Mouse (Mus musculus): ENCODE data around the gene Fam129c. TPM values are rescaled to one million over a fixed set of nuclear protein-coding genes. Genes with fewer than 3 reads are reported as not detected.

Gene Fam129c
- polyA plus RNA-seq (2012; rRNA removed) = 9.8 and 10.5 TPM in 2 replicates

DNA sequence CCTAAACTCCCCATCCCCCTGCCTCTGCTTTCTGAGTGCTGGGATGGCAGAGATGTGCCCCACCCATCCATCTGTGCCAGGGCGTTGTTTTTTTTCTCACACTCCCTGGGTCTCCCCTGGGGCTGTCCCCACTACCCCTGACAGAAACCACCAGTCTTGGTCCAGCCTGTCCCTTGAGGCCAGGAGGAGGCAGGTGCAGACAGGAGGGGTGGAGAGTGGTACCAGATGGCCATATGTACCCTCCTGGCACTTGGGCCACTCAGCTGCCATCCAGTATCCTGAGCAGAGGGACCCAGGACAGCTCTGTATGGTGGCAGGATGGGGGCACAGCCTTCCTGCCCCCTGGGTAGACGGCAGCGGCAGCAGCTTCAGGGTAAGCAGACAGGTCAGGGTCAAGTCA lies at the start of gene Fam129c:
Gene Fam129c, plus strand, starts transcription at position 198 of the 400 bp plus-strand sequence.

DNA sequence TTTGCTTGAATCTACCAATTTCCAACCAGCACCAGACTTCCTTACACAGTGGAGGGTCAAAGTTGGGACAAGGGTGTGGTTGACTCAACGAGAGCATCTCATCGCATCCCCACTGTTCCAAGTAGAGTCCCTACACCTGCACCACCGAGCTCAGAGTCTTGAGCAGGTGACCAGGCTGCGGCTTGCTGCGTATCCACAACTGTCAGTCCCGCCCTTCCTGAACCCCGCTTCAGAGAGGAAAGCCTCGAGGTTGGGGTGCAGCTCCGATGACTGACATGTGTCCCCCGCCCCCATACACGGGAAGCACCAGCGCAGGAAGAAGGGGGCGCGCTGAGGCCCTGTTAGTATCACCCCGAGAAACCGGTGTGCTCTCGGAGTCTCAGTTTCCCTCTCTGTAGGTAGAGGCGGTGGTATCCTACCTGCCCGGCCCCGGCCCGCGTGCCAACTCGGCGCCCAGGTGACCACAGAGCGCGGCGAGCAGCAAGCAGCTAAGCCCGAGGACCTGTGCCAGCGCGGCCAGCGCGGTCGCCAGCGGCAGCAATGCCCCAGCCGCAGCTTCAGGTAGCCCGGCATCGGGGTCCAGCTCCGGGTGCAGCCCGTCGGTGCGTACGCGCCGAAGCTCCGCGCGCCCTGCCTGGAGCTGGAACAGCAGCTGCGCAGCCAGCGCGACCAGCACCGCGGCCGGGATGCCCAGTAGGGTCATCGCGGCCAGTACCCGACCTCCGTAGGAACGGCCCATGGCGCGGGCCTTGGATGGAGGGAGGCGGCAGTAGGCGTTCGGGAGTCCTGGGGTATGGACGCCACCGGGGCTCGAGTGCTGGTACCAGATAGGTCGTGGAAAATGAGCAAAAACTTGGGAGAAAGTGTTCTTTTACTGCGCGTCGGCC lies 39.1 kb upstream of the Fam129c start, which contains the start of gene Tmem221:
Gene Tmem221, minus strand, starts transcription at position 801 of the 887 bp plus-strand sequence.

DNA sequence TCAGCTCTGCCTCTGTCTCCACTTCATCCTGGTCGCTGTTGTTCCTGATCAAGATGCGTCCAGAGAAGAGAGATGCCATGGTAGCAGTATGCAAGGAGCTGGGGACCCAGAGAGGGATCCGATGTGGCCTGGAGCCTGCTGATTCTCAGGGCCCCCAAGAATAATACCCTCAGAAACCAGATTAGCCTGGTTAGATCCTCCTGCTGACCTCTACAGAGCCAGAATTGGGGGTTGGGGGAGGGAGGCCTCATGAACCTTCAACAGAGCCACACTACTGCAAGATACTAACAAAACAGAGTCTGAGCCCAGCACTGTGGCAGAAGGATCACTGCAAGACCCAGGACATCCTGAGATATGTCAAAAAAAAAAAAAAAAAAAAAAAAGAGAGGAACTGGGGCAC lies 30.9 kb upstream of the Fam129c start, which contains the start of gene Nxnl1:
Gene Nxnl1, minus strand, starts transcription at position 101 of the 400 bp plus-strand sequence.

DNA sequence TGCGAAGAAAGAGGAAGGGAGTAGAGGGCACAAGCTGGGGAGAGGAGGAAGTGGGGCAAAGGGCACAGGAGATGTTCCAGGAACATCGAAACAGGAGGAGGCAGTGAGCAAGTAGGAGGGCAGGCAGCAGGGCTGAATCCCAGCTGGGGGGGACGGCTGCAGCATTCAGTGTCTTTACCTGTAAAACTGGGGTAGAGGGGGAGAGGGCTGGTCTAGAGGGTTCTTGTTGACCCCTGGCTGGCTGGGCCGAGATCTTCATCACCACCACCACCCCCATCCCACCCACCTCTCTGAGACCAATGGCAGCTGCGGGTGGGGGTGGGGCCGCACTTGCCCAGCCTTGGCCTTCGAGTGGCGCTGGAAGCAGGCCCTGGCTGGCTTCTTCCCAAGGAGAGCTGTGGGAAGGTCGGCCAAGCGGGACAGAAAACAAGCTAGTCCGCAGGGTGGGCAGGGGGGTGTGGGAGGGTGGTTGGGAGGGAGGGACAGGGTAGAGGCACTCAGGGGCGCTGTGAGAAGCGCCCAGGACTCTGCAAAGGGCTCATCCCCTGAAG lies 29.0 kb upstream of the Fam129c start, which contains the start of gene Slc27a1:
Gene Slc27a1, plus strand, starts transcription at position 496 of the 551 bp plus-strand sequence.

DNA sequence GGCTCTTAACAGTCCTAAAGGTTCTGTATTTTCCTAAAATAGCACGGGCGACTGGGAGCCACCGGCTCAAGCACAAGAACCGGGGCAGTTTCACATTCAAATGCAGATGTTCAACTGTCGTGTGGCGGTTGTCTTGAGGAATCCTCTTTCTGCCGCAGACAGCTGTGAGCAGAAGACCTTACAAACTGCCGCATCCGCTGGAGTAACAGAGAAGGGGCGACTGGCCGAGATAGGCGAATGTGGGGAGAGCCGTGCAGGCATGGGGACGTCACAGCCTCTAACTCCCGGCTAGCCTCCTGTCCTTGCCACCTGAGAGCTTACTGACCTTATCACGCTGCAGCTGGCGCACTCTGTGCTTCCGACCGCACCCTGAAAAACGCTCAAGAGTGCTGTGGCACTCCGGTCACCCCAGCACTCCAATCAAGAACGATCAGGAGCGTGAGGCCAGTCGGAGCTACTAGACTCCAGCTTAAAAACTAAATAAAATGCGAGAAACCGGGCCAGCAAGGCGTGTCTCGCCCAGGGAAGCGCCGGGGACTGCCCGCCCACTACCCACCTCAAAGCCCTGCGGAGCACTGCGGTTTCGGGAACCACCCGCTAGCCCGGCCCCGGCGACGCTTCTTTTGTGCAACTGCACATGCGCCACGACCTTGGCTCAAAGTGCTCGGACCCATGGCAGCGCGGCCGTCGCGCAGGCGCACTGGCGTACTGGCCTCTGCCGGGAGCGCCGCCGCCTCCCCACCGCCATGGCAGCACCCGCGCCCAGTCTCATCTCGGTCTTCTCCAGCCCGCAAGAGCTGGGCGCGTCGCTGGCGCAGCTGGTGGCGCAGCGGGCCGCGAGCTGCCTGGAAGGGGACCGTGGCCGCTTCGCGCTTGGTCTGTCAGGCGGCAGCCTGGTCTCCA lies 5.7 kb upstream of the Fam129c start, which contains the start of gene Pgls:
Gene Pgls, plus strand, starts transcription at position 706 of the 903 bp plus-strand sequence.

DNA sequence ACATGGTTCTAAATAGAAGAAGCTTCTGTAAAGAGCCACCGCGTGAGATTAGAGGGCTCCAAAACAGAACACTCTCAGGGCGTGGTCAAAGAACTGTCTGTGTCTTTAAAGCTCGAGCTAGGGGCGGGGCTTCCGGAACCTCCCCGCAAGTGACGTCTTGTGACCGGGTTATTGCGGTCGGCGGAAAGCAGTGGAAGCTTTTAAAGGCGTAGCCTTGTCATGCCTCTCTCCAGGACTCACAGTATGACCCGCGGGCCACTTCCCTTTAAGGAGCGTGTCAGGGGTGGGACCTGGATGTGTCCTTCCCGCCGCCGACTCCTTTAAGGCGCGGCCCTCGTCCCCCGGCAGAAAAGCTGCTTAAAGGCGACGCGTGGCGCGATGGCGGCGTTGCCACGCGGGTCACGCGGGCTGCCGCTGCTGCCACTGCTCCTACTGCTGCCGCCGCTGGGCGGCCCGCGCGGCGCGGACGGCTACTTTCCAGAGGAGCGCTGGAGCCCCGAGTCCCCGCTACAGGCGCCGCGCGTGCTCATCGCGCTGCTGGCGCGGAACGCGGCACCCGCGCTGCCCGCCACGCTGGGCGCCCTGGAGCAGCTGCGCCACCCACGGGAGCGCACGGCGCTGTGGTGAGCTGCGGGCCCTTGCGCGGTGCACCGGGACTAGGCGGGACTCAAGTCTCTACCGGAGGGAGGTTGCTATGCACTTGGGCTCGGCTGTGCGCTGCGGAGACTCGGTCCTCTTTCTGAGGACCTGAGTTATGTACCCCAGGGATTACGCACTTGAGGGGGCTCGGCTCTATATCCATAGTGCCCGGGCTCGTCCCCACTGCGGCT lies 13.6 kb downstream of the Fam129c start, which contains the start of gene Colgalt1:
Gene Colgalt1, plus strand, starts transcription at position 177 of the 830 bp plus-strand sequence.

Other genes starting within 250 kb of the Fam129c start
- 175 and 182 TPM in 2 replicates for gene Use1, start 230.8 kb upstream of the Fam129c start, polyA plus RNA-seq (2012; rRNA removed)
- gene Ocel1, start 226.3 kb upstream of the Fam129c start, polyA plus RNA-seq (2012; rRNA removed) = 5.5 and 5.6 TPM in 2 replicates
- 41.8 and 52.9 TPM in 2 replicates for gene Nr2f6, start 215.7 kb upstream of the Fam129c start, polyA plus RNA-seq (2012; rRNA removed)
- gene Ushbp1, start 201.8 kb upstream of the Fam129c start, polyA plus RNA-seq (2012; rRNA removed) = 9.2 and 11.1 TPM in 2 replicates
- gene Babam1, start 200.8 kb upstream of the Fam129c start, polyA plus RNA-seq (2012; rRNA removed) = 130 and 141 TPM in 2 replicates
- 24.8 and 26.3 TPM in 2 replicates for gene Ankle1, start 191.6 kb upstream of the Fam129c start, polyA plus RNA-seq (2012; rRNA removed)
- gene Abhd8, start 134.0 kb upstream of the Fam129c start, polyA plus RNA-seq (2012; rRNA removed) = 122 and 130 TPM in 2 replicates
- 88.1 and 98.9 TPM in 2 replicates for gene Mrpl34, start 132.7 kb upstream of the Fam129c start, polyA plus RNA-seq (2012; rRNA removed)
- gene Dda1, start 128.4 kb upstream of the Fam129c start, polyA plus RNA-seq (2012; rRNA removed) = 167 and 174 TPM in 2 replicates
- gene Ano8, start 111.7 kb upstream of the Fam129c start, polyA plus RNA-seq (2012; rRNA removed) = 123 and 140 TPM in 2 replicates
- gene Gtpbp3, start 109.5 kb upstream of the Fam129c start, polyA plus RNA-seq (2012; rRNA removed) = 27.1 and 27.9 TPM in 2 replicates
- gene Plvap, start 85.9 kb upstream of the Fam129c start, polyA plus RNA-seq (2012; rRNA removed) = 11.4 and 18.7 TPM in 2 replicates
- gene Ccdc194, start 71.9 kb upstream of the Fam129c start, polyA plus RNA-seq (2012; rRNA removed) = 0.59 and 0.60 TPM in 2 replicates
- 36.4 and 46.8 TPM in 2 replicates for gene Bst2, start 60.2 kb upstream of the Fam129c start, polyA plus RNA-seq (2012; rRNA removed)
- 81.1 and 89.0 TPM in 2 replicates for gene Mvb12a, start 54.7 kb upstream of the Fam129c start, polyA plus RNA-seq (2012; rRNA removed)
- 0.05 and 0.15 TPM in 2 replicates for gene Tmem221, start 38.8 kb upstream of the Fam129c start, polyA plus RNA-seq (2012; rRNA removed)
- gene Nxnl1, start 31.0 kb upstream of the Fam129c start, polyA plus RNA-seq (2012; rRNA removed) = not detected in 2 replicates
- gene Slc27a1, start 28.8 kb upstream of the Fam129c start, polyA plus RNA-seq (2012; rRNA removed) = 117 and 122 TPM in 2 replicates
- gene Pgls, start 5.5 kb upstream of the Fam129c start, polyA plus RNA-seq (2012; rRNA removed) = 133 and 140 TPM in 2 replicates
- gene Colgalt1, start 13.3 kb downstream of the Fam129c start, polyA plus RNA-seq (2012; rRNA removed) = 134 and 175 TPM in 2 replicates
- gene Unc13a, start 74.1 kb downstream of the Fam129c start, polyA plus RNA-seq (2012; rRNA removed) = 65.1 and 70.6 TPM in 2 replicates
- 4.6 and 6.3 TPM in 2 replicates for gene Jak3, start 78.6 kb downstream of the Fam129c start, polyA plus RNA-seq (2012; rRNA removed)
- 1.8 and 2.0 TPM in 2 replicates for gene Insl3, start 91.6 kb downstream of the Fam129c start, polyA plus RNA-seq (2012; rRNA removed)
- gene B3gnt3, start 104.1 kb downstream of the Fam129c start, polyA plus RNA-seq (2012; rRNA removed) = 0.51 and 0.57 TPM in 2 replicates
- 151 and 159 TPM in 2 replicates for gene Fcho1, start 128.1 kb downstream of the Fam129c start, polyA plus RNA-seq (2012; rRNA removed)

Measured in central nervous system, embryonic 14 days (tissue).